ENCODE assay signal across 15 mouse cellular contexts in the genomic region with DNA sequence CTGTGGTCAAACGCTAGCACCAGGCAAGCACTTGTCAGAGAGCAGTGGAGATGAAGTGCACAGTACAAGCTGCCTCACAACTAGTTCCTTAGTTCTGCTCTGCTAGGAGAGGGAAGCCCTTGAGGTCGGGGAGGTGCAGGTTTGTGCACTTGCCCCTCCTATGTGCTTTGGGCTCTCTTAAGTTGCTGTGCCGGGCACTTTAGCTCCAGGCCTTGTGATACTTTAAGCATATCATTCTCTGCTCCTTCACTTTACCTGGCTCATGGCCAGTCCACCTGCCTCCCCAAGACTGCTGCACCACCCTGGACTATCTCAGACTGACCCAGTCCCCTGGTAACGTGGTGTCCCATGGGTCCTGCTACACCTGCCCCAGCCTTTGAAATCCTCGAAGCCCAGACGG. TPM values are rescaled to one million over a fixed set of nuclear protein-coding genes. Genes with fewer than 3 reads are reported as not detected.
A peak's percentile ranks its signal among the peaks of the same experiment; 100 is the strongest.
DNase-seq lines count a peak whose midpoint lies in the region; ATAC-seq and TF ChIP-seq lines count a peak whose summit lies in the region.
"Had no signal": no experiment of that assay in that cellular context is flagged by ENCODE, and none has a peak within 500 bp of the region (broad histone marks: within the 10 kb centered on the region; RNA-seq: fewer than 3 reads in every experiment).

No protein-coding gene starts in this region.

- H3K9me3 ChIP-seq in kidney, embryonic 15.5 days (replicated peaks), result no peaks in the 10 kb centered on the region
- H3K9me3 ChIP-seq in lung, embryonic 15.5 days, result no peaks in the 10 kb centered on the region
- H3K9me3 ChIP-seq: forebrain, embryonic 15.5 days had no signal

- no peak overlapping the region for H3K4me3 ChIP-seq in gastrocnemius, adult 2 months
- no peak overlapping the region for H3K4me3 ChIP-seq in kidney, embryonic 15.5 days (replicated peaks)
- no peak overlapping the region for H3K4me3 ChIP-seq in lung, embryonic 15.5 days
- H3K4me3 ChIP-seq: forebrain, embryonic 15.5 days had no signal

- DNase-seq in gastrocnemius, adult 2 months, result no peak
- DNase-seq in gastrocnemius, adult 18-20 months (ENCODE audit: low spot score), result no peak
- DNase-seq in kidney, adult 9 months, result no peak
- DNase-seq in embryo, embryonic 10 days (ENCODE audit: low spot score), result no peak
- DNase-seq: adrenal gland, adult 2 months; gastrocnemius, postnatal 25 days; layer of hippocampus, adult 9-11 months; left cerebral cortex, postnatal 4 days; right cerebral cortex, postnatal 14 days had no signal

- H3K4me1 ChIP-seq in kidney, embryonic 15.5 days, result peaks cover 50% of the 10 kb centered on the region
- H3K4me1 ChIP-seq in lung, embryonic 15.5 days, result peaks cover 67% of the 10 kb centered on the region

- H3K4me2 ChIP-seq in kidney, embryonic 15.5 days, result no peak overlapping the region
- H3K4me2 ChIP-seq in lung, embryonic 15.5 days, result no peak overlapping the region
- H3K4me2 ChIP-seq: forebrain, embryonic 15.5 days; hindbrain, embryonic 14.5 days had no signal

- no peak overlapping the region for H3K9ac ChIP-seq in kidney, embryonic 15.5 days
- no peak overlapping the region for H3K9ac ChIP-seq in lung, embryonic 15.5 days
- H3K9ac ChIP-seq: forebrain, embryonic 15.5 days; hindbrain, embryonic 14.5 days had no signal

- H3K36me3 ChIP-seq in kidney, embryonic 15.5 days, result 0 out of 2 replicates have a peak, but pooled peaks cover 3% of the 10 kb centered on the region
- H3K36me3 ChIP-seq in lung, embryonic 15.5 days, result no peaks in the 10 kb centered on the region
- H3K36me3 ChIP-seq: forebrain, embryonic 15.5 days had no signal

- no peaks in the 10 kb centered on the region for H3K27me3 ChIP-seq in kidney, embryonic 15.5 days
- no peaks in the 10 kb centered on the region for H3K27me3 ChIP-seq in lung, embryonic 15.5 days
- H3K27me3 ChIP-seq: forebrain, embryonic 15.5 days had no signal

- intact Hi-C loops in gastrocnemius, adult 2 months (cut with DNase I), result no loop called here

- ATAC-seq in kidney, embryonic 15.5 days (replicated peaks; ENCODE audit: low FRiP score), result no peak
- ATAC-seq in lung, embryonic 15.5 days (ENCODE audit: borderline replicate concordance, extremely low read depth, low FRiP score, low TSS enrichment), result peak; percentile 72
- ATAC-seq in neutrophil, adult 5-6 weeks (ENCODE audit: extremely low read depth, insufficient number of reproducible peaks, low FRiP score, poor library complexity, severe bottlenecking), result peak; percentile 16; the same call in 1 of the 2 replicates
- no peak for ATAC-seq in inflammation-experienced regulatory T-cells, adult 6 months
- ATAC-seq: forebrain, embryonic 15.5 days had no signal

- TF ChIP-seq CTCF in gastrocnemius, adult 2 months (IDR thresholded peaks at IDR 0.05), result no peak

- 76% methylated on average over 6 of the region's 6 CpGs for WGBS in kidney, embryonic 15.5 days
- WGBS in lung, embryonic 15.5 days, result 56% methylated on average over 6 of the region's 6 CpGs

- peak overlapping the region; percentile 38; the same call in 1 of the 2 replicates for H3K27ac ChIP-seq in gastrocnemius, adult 2 months
- 0 out of 2 replicates have a peak overlapping the region, but pooled peaks have one; percentile 41 for H3K27ac ChIP-seq in kidney, embryonic 15.5 days
- peak overlapping the region; percentile 80 for H3K27ac ChIP-seq in lung, embryonic 15.5 days
- H3K27ac ChIP-seq: forebrain, embryonic 15.5 days; hindbrain, embryonic 14.5 days had no signal

RNA-seq across cellular contexts. Expression of a gene that starts 16.2 kb away (rescaled TPM):
- 10 to 100 TPM; 15.4 to 19.6 TPM for total RNA-seq in gastrocnemius, adult 2 months (2021)
- total RNA-seq in gastrocnemius, adult 18-20 months (2021), result 10 to 100 TPM; 17.6 to 19.3 TPM
- 57.4 and 71.2 TPM in 2 replicates for polyA plus RNA-seq in kidney, embryonic 15.5 days (2015; fragmentation: Nextera tagmentation; extraction: Ambion mirVana)
- 65.8 and 74.4 TPM in 2 replicates for polyA plus RNA-seq in lung, embryonic 15.5 days (2015; fragmentation: Nextera tagmentation; extraction: Ambion mirVana)
- total RNA-seq in neutrophil, adult 5-6 weeks (2017), result 159 and 218 TPM in 2 replicates
- 100 to 1,000 TPM; 121 to 180 (median 127) TPM for polyA plus RNA-seq in inflammation-experienced regulatory T-cells, adult 6 months (2017; shearing (Covaris generic))

Comparison
In these comparisons a context has a peak if more than half of its experiments do, and no peak if none do; other contexts are left out.
1. ATAC-seq: peak in lung, embryonic 15.5 days (single experiment) and neutrophil, adult 5-6 weeks (single experiment); none in kidney, embryonic 15.5 days (single experiment) and inflammation-experienced regulatory T-cells, adult 6 months (single experiment).
2. Peak in every context shown above with its lines, with median percentiles within 50 percentile points of each other: H3K27ac ChIP-seq.